Mouse (Mus musculus) T-helper 17 cell (primary cell): Measurements from ENCODE around the gene Rnf11.

Source experiments
- in situ Hi-C, 2 experiments: fragments of 300-600 bp; cut with MboI, MseI; formaldehyde crosslinking; loops; 1 replicate in 1 of 2; 2 replicates in 1 of 2; pipeline ENCODE4 v1.15.1; 2025; ENCODE audit warnings: high pct_unique_total_duplicates in 2 of 2

Rnf11 gene

GRCm38 (mm10) chr4:109484621-109485020, at the start of gene Rnf11:
TSS of gene Rnf11 (minus strand) at chr4:109484728.
- in situ Hi-C loops = loop anchor here (5.0 kb wide), 2 partner anchors 183 to 248 kb away; partner anchors contain the start of gene Cdkn2c (in 1 of the 2)

GRCm38 (mm10) chr4:109531111-109531510, 46.6 kb upstream of the Rnf11 start, which contains the start of gene 4930522H14Rik:
TSS of gene 4930522H14Rik (minus strand) at chr4:109531297.
- in situ Hi-C loops = no loop called here

- in situ Hi-C loops = no loop called here
Measured at GRCm38 (mm10) chr4:109530245-109530816, 45.8 kb upstream of the Rnf11 start.

- in situ Hi-C loops = loop anchor here (5.0 to 10.0 kb wide), 4 partner anchors 67 to 520 kb away; no protein-coding TSS in a partner anchor
Measured at GRCm38 (mm10) chr4:109504885-109505284, 20.4 kb upstream of the Rnf11 start.

GRCm38 (mm10) chr4:109498476-109498875, 13.9 kb upstream of the Rnf11 start:
- in situ Hi-C loops = no loop called here

- in situ Hi-C loops = no loop called here
Measured at GRCm38 (mm10) chr4:109493581-109493980, 9.1 kb upstream of the Rnf11 start.

GRCm38 (mm10) chr4:109488812-109489211, 4.3 kb upstream of the Rnf11 start:
- in situ Hi-C loops = loop anchor here in 1 of 2 experiments (5.0 kb wide), 1 partner anchor 178 kb away; the partner anchor contains the start of gene Cdkn2c

GRCm38 (mm10) chr4:109482701-109483100, 1.8 kb downstream of the Rnf11 start:
- in situ Hi-C loops = loop anchor here in 1 of 2 experiments (5.0 kb wide), 1 partner anchor 250 kb away; no protein-coding TSS in a partner anchor

GRCm38 (mm10) chr4:109481424-109481823, 3.1 kb downstream of the Rnf11 start:
- in situ Hi-C loops = loop anchor here in 1 of 2 experiments (5.0 kb wide), 1 partner anchor 251 kb away; no protein-coding TSS in a partner anchor

- in situ Hi-C loops = no loop called here
Measured at GRCm38 (mm10) chr4:109477454-109477853, 7.1 kb downstream of the Rnf11 start.

- in situ Hi-C loops = no loop called here
Measured at GRCm38 (mm10) chr4:109476554-109477014, 7.9 kb downstream of the Rnf11 start.

- in situ Hi-C loops = no loop called here
Measured at GRCm38 (mm10) chr4:109475577-109476553, 8.7 kb downstream of the Rnf11 start.

GRCm38 (mm10) chr4:109475078-109475477, 9.4 kb downstream of the Rnf11 start:
- in situ Hi-C loops = no loop called here

GRCm38 (mm10) chr4:109472566-109472965, 12.0 kb downstream of the Rnf11 start:
- in situ Hi-C loops = no loop called here

- in situ Hi-C loops = no loop called here
Measured at GRCm38 (mm10) chr4:109471606-109472005, 12.9 kb downstream of the Rnf11 start.

GRCm38 (mm10) chr4:109467687-109468086, 16.8 kb downstream of the Rnf11 start:
- in situ Hi-C loops = no loop called here

GRCm38 (mm10) chr4:109463892-109464291, 20.6 kb downstream of the Rnf11 start:
- in situ Hi-C loops = no loop called here

GRCm38 (mm10) chr4:109460421-109461179, 23.9 kb downstream of the Rnf11 start:
- in situ Hi-C loops = no loop called here

- in situ Hi-C loops = no loop called here
Measured at GRCm38 (mm10) chr4:109456821-109457220, 27.7 kb downstream of the Rnf11 start.

GRCm38 (mm10) chr4:109448531-109448930, 36.0 kb downstream of the Rnf11 start:
- in situ Hi-C loops = no loop called here

- in situ Hi-C loops = no loop called here
Measured at GRCm38 (mm10) chr4:109445956-109446355, 38.6 kb downstream of the Rnf11 start.
